Mouse (Mus musculus) cerebellum, postnatal 4 days (tissue): ENCODE measurements around the gene Dock1.
A peak's percentile ranks its signal among the peaks of the same experiment; 100 is the strongest.

Experiments used
- DNase-seq, 2 experiments: peaks; one replicate each; pipeline ENCODE4 v3.0.0; 2022; ENCODE audit warnings: low spot score in 2 of 2, mixed read lengths in 1 of 2

The Dock1 gene

GRCm38 (mm10) chr7:134749613-134750012 is 79.2 kb downstream of the Dock1 start:
- DNase-seq = no peak

GRCm38 (mm10) chr7:134751496-134751895 is 81.0 kb downstream of the Dock1 start:
- no peak for DNase-seq

- DNase-seq = no peak
Observed at GRCm38 (mm10) chr7:134753417-134753816, 83.0 kb downstream of the Dock1 start.

GRCm38 (mm10) chr7:134757605-134758004 is 87.2 kb downstream of the Dock1 start:
- peak in 1 of 2 experiments; percentile 22 for DNase-seq

GRCm38 (mm10) chr7:134761799-134762198 is 91.3 kb downstream of the Dock1 start:
- DNase-seq = no peak

GRCm38 (mm10) chr7:134765130-134765529 is 94.7 kb downstream of the Dock1 start:
- no peak for DNase-seq

GRCm38 (mm10) chr7:134771314-134771713 is 100.9 kb downstream of the Dock1 start:
- DNase-seq = no peak

- DNase-seq = no peak
Observed at GRCm38 (mm10) chr7:134772363-134772762, 101.9 kb downstream of the Dock1 start.

GRCm38 (mm10) chr7:134772867-134773590 is 102.6 kb downstream of the Dock1 start:
- DNase-seq = no peak

- no peak for DNase-seq
Observed at GRCm38 (mm10) chr7:134773761-134774415, 103.4 kb downstream of the Dock1 start.

GRCm38 (mm10) chr7:134774468-134775162 is 104.2 kb downstream of the Dock1 start:
- no peak for DNase-seq

- no peak for DNase-seq
Observed at GRCm38 (mm10) chr7:134775671-134776070, 105.2 kb downstream of the Dock1 start.

- no peak for DNase-seq
Observed at GRCm38 (mm10) chr7:134776306-134776705, 105.9 kb downstream of the Dock1 start.

- no peak for DNase-seq
Observed at GRCm38 (mm10) chr7:134779761-134780160, 109.3 kb downstream of the Dock1 start.

GRCm38 (mm10) chr7:134787110-134787509 is 116.7 kb downstream of the Dock1 start:
- DNase-seq = no peak

GRCm38 (mm10) chr7:134794889-134795288 is 124.4 kb downstream of the Dock1 start:
- DNase-seq = no peak

GRCm38 (mm10) chr7:134800079-134800478 is 129.6 kb downstream of the Dock1 start:
- DNase-seq = peak in 1 of 2 experiments; percentile 18

- no peak for DNase-seq
Observed at GRCm38 (mm10) chr7:134804422-134804821, 134.0 kb downstream of the Dock1 start.

- no peak for DNase-seq
Observed at GRCm38 (mm10) chr7:134806799-134807198, 136.3 kb downstream of the Dock1 start.

- DNase-seq = no peak
Observed at GRCm38 (mm10) chr7:134808406-134808805, 138.0 kb downstream of the Dock1 start.

- no peak for DNase-seq
Observed at GRCm38 (mm10) chr7:134809241-134809975, 139.0 kb downstream of the Dock1 start.

- no peak for DNase-seq
Observed at GRCm38 (mm10) chr7:134818471-134818870, 148.0 kb downstream of the Dock1 start.
